Mouse (Mus musculus) adrenal gland, postnatal 25 days (tissue): ENCODE data around the gene Stk38l. TPM values are rescaled to one million over a fixed set of nuclear protein-coding genes. Genes with fewer than 3 reads are reported as not detected.
A peak's percentile ranks its signal among the peaks of the same experiment; 100 is the strongest.
"Not testable (repeated sequence)": the region's sequence is repeated elsewhere in the genome, so short reads cannot be mapped to it uniquely, and the experiment has no call there.

ENCODE experiments used
- DNase-seq: peaks from one replicate; pipeline ENCODE4 v3.0.0; 2021; ENCODE audit warnings: mixed read lengths
- total RNA-seq: library from RNA; stranded (reverse); gene quantifications from 2 replicates; pipeline ENCODE4 v1.2.3, GENCODE M21; 2021

Stk38l gene
- total RNA-seq, 1 experiment from 2014 or later = 26.9 TPM

- DNase-seq = peak; percentile 21
Measured at GRCm38 (mm10) chr6:146738889-146739288, 14.1 kb downstream of the Stk38l start.

GRCm38 (mm10) chr6:146740724-146741123 lies 15.9 kb downstream of the Stk38l start:
- DNase-seq = no peak

- DNase-seq = no peak
Measured at GRCm38 (mm10) chr6:146741986-146742635, 17.3 kb downstream of the Stk38l start.

GRCm38 (mm10) chr6:146744266-146744665 lies 19.5 kb downstream of the Stk38l start:
- not testable (repeated sequence) for DNase-seq

GRCm38 (mm10) chr6:146745180-146745579 lies 20.4 kb downstream of the Stk38l start:
- DNase-seq = no peak

GRCm38 (mm10) chr6:146746577-146746976 lies 21.8 kb downstream of the Stk38l start:
- no peak for DNase-seq

- no peak for DNase-seq
Measured at GRCm38 (mm10) chr6:146747057-146747456, 22.3 kb downstream of the Stk38l start.

- no peak for DNase-seq
Measured at GRCm38 (mm10) chr6:146748271-146748670, 23.5 kb downstream of the Stk38l start.

GRCm38 (mm10) chr6:146751671-146752070 lies 26.9 kb downstream of the Stk38l start:
- no peak for DNase-seq

GRCm38 (mm10) chr6:146752178-146752577 lies 27.4 kb downstream of the Stk38l start:
- DNase-seq = no peak

GRCm38 (mm10) chr6:146752612-146753011 lies 27.8 kb downstream of the Stk38l start:
- DNase-seq = no peak

- DNase-seq = no peak
Measured at GRCm38 (mm10) chr6:146753560-146754160, 28.9 kb downstream of the Stk38l start.

GRCm38 (mm10) chr6:146755136-146755535 lies 30.3 kb downstream of the Stk38l start:
- DNase-seq = no peak

- no peak for DNase-seq
Measured at GRCm38 (mm10) chr6:146755679-146756078, 30.9 kb downstream of the Stk38l start.

- no peak for DNase-seq
Measured at GRCm38 (mm10) chr6:146759027-146759426, 34.2 kb downstream of the Stk38l start.

GRCm38 (mm10) chr6:146760022-146760421 lies 35.2 kb downstream of the Stk38l start:
- no peak for DNase-seq

- no peak for DNase-seq
Measured at GRCm38 (mm10) chr6:146760736-146761135, 35.9 kb downstream of the Stk38l start.

- DNase-seq = no peak
Measured at GRCm38 (mm10) chr6:146762264-146762898, 37.6 kb downstream of the Stk38l start.

GRCm38 (mm10) chr6:146764593-146764992 lies 39.8 kb downstream of the Stk38l start:
- DNase-seq = no peak

GRCm38 (mm10) chr6:146765270-146765669 lies 40.5 kb downstream of the Stk38l start:
- no peak for DNase-seq

- DNase-seq = no peak
Measured at GRCm38 (mm10) chr6:146768813-146769404, 44.1 kb downstream of the Stk38l start.

GRCm38 (mm10) chr6:146770005-146770745 lies 45.4 kb downstream of the Stk38l start:
- no peak for DNase-seq
